Mouse (Mus musculus): ENCODE data around the gene E2f6.

E2f6 gene

DNA sequence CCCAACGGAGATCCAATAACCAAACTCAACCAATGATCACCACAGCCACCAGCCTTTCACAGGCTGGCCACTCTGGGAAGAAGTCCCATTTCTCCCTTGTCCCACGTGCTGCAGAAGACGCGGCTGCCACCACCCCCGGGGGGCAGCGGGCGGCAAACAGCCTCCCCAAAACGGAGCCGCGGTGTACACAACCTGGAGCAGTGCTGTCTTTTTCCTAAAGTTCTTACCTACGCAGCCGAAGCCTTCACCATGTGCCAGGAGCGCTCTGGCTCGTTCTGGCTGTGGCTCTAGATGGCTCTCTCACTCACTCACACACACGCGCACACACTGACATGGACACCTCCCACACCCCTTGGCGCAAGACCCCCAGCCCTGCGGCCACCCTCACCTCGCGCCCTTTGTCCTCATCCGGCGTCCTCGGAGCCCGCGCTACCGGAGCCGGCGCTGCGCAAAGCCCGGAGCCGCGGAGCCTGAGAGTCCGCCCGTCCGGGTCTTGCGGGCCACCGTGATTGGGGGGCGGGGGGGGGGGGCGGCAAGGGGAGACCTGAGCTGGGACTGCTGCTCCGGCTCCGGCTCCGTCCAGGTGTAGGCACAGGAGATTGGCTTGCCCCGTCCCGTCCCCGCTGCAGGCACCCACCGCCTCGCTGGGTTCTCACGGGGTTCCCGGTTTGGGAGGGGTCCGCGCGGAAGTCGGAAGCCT is 10.4 kb upstream of the E2f6 start, which contains the start of gene Greb1:
Gene Greb1, minus strand, starts transcription at position 628 of the 700 bp plus-strand sequence.
- no peak for DNase-seq (ENCODE audit: low read depth)

DNA sequence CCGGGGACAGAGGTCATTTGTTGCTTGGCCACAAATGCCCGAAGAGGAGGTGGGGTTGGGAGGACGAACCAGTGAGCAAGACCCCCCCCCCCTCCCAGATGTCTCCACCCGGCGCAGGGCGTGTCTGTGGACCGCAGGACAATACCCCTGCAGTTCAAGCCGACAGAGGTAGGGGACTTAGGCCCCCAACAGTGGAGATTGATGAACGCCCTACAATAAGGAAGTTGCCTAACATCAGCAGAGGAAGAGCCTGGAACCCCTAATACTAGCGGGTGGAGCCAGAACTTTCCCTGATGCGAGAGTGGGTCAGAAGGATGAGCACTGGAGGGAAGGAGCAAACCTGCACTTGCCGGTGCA is 9.8 kb upstream of the E2f6 start:
- no peak for DNase-seq (ENCODE audit: low read depth)

DNA sequence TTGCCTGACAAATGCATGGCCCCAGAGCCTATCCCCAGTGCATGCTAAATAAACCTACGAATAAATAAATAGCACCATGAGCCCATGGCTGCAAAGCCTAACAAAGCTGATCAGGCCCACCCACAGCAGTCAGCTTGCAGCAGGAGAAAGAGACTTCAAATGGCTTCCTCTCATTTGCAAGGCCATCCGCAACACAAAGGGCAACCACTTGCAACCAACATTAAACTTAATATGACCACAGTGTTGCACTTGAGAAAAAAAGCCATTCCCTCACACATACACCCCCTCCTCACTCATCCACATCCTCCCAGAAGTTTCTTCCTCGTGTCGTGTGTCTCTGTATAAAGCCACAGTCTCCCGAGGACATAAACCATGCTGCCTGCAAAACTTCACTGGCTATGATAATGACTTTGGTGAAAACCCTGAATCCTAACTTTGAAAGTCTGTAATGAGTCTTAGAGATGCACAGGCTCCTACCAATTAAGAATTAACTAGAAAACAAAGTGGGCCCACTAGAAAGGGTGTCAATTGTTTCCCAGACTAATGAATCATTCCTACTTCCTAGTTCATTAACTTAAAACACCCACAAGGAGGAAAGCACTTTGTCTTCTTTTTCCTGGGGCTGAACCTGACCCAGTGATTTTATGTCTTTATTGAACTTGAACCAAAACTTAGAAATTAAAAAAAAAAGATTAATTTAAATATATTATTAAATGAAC is 7.4 kb upstream of the E2f6 start:
- no peak for DNase-seq (ENCODE audit: low read depth)

DNA sequence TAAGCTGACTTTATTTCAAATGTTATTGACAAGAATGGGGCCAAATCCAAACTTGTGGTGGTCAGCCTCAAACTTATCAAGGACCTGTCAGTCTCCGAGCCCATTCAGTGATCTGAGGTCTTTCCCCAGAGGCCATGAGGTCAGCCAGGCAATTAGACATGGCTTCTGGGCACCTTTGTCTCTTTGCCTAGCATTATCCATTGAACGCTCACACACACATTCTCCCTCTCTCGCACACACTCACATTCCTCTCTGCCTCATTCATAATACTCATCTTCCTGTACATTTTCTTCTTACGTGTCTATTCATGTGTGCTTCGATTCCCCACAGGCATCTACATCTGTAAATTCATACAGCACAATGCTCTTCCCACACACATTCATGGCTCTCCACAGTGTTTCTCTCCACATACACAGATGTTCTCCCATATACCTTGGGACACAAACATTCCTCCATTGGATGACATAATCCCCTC is 6.8 kb upstream of the E2f6 start:
- no peak for DNase-seq (ENCODE audit: low read depth)

DNA sequence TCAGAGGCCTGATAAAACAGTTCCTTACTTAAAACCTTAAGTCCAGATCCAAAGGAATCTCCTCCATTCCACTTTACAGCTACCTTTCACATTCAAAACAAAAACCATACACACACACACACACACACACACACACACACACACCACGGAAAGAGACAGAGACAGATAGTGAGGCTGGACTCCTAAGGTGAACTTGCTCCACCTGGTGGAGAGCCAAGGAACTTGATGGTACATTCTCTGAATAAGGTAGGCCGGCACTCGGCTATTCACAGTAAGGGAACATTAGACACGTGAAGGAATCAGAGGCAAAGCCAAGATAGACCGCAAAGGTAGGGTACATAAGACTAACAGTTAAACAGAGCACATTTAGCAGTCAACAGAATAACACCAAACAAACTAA is 5.3 kb upstream of the E2f6 start:
- DNase-seq (ENCODE audit: low read depth): peak; percentile 87

DNA sequence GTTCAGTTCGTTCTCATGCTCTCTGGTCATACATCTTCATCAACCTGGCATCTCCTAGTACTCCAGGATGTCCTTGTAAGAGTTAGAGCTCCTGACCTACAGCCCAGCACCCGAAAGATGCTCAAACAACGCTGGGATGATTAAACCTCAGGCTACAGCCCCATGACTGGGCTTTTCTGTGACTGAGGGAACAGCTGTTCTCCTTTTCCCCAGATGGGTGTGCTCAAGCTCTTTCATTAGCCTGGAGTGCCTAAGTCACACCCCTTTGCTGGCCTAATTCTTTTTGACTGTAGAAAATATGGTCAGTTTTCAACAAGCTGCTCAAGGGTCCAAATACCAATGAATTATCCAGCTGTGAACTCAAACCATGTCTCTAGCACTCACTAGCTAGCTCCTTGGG is 2.7 kb upstream of the E2f6 start:
- DNase-seq (ENCODE audit: low read depth): peak; percentile 49

DNA sequence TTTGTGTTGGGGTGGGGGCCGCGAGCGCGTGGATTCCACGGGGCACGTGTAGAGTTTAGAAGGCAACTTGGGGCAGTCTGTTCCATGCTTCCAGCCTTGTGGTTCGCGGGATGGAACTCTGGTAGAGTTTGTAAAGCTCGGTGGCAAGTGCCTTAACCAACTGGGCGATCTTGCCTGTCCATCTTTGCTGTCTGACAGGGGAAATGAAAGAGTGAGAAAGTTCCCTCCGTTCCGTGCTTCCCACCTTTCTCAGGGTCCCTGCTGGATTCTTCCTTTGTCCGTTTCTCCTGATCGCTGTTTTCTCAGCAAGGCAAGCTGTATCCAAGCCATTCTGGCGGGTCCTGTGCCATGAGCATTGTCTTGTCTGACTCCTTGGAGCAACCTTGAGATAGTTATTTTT is 714 bp downstream of the E2f6 start:
- no peak for DNase-seq (ENCODE audit: low read depth)

DNA sequence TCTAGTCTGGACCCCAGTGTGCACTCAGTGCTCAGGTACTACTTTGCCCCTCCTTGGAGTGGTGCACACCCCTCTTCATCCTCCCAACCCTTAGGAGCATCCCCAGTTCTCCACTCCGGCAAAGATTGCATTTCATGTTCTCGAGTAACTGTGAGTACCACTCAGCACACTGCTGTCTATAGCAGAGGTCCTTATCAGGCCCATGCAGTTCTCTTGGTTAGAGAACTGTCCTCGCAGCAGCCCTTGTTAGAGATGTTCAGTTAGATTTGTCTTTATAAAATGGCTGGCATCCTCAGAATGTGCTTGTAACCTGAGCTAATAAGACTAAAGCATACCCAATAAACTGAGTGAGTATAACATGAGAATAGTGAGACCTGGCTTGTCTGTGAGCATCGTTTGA is 6.4 kb downstream of the E2f6 start:
- no peak for DNase-seq (ENCODE audit: low read depth)

DNA sequence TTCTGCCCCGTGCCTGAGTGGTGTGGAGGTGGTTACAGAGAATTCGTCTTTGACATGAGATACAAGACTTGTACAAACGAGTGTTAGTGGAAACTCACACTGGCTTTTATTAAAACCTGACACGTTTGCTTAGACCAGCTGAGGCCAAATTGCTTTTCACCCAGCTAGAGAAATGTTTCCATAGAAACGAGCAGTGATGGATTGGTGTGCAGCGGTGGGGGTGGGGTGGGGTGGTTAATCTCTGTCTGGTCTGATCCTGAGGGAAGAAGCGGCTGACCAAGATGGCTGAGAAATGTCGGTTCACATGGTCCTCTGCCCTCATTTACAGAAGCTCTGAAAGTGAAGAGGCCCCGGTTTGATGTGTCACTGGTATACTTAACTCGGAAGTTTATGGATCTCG is 7.8 kb downstream of the E2f6 start:
- DNase-seq (ENCODE audit: low read depth): no peak

DNA sequence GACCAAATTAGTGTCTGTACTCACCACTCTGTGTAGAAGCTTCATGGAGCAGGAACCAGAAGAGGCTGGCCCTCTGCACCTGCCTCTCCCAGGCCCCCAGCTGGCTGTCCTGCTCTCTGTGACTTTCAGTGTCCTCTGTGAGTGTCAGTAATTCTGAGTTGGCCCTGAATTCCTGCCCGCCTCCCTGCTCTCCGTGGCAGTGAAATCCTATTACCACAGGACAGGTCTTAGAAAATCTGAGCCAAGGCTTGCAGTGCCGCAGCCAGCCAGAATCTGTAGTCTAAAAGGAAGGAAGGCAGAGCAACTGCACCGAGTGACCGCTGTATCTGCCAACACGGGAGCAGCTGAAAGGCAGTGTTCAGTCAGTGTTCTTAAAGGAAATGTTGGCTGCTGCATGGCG is 10.0 kb downstream of the E2f6 start:
- DNase-seq (ENCODE audit: low read depth): no peak

DNA sequence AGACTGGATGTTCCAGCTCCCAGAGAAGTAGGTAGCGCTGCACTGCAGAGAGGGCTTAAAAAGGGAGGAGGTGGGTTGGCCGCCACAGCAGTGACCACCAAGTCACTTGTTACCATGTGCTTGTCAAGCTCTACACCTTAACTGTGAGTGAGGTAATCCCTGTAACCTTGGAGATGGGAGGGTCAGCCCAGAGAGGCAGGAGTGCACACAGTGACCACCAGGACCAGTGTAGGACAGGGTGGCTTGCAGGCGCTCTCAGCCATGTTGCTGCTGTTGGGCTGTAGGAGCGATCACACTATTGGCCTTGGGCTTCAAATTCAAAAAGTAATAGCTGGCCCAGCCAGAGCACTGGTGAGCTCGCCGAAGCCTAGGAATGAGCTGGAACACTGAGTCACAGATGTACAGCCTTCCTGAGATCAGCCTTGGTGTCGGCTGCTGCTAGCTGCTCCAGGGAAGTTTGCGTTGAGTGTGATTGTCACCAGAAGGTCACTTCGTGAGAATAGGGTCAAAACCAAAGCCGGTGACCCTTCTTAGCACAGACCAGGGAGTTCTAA is 11.5 kb downstream of the E2f6 start:
- no peak for DNase-seq (ENCODE audit: low read depth)

DNA sequence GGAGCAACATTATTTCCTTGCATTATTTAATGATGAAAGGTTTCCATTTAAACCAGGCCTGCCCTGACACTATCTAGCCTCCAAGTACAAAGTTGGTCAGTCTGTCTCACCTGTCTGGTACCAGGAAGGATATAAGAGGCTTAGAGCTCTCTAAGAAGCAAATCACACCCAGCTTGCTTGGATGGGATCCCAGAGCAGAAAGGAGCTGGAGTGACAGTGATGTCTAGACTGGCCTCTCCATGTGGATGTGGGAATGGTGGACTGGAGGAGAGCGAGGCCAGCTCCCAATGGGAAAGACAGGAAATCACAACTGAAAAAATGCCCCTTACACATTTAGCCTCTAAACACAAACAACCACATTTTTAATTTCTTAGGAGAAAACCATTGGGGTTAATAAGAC is 12.9 kb downstream of the E2f6 start:
- no peak for DNase-seq (ENCODE audit: low read depth)

DNA sequence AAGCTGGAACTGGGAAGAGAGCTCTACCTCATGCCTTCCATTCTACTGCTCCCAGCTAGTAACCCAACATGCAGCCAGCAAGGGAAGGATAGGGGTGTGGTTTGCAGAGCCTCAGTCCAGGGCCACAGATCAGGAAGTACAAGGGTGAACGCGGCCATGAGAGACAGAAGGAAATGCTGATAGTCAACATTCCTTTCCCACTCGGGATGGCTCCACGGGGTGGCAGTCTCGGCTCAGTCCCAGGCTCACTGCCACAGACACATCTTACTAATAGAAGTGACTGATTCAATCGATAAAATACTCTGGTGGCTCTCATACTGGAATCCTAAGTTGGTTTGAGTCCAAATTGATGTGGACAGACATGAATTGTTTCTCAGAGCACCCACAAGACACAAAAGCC is 17.7 kb downstream of the E2f6 start:
- DNase-seq (ENCODE audit: low read depth): no peak

DNA sequence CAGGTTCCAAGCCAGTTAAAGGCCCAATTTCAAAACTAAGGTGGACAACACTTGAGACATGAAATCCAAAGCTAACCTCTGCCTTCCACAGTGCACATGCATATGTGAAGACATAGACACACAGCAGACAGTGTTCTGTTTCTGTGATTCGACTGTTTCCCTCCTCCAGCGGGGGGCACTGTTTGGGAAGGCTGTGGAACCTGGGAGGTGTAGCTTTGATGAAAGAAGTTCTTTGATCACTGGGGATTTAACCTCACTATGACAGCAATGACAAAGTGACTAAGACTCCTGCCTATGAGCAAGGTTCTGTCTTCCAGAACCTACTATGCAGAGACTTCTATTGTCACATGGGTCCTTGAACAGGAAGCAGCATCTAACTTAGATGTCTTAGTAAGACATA is 19.0 kb downstream of the E2f6 start:
- no peak for DNase-seq (ENCODE audit: low read depth)

DNA sequence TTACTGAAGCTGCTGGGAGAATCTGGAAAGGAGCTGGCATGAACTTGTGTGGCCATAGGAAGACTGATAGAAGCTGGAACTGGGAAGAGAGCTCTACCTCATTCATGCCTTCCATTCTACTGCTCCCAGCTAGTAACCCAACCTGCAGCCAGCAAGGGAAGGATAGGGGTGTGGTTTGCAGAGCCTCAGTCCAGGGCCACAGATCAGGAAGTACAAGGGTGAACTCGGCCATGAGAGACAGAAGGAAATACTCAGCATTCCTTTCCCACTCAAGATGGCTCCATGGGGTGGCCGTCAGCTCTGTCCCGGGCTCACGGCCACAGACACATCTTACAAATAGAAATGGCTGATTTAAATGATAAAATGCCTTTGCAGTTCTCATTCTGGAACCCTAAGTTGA is 20.3 kb downstream of the E2f6 start:
- DNase-seq (ENCODE audit: low read depth): no peak

DNA sequence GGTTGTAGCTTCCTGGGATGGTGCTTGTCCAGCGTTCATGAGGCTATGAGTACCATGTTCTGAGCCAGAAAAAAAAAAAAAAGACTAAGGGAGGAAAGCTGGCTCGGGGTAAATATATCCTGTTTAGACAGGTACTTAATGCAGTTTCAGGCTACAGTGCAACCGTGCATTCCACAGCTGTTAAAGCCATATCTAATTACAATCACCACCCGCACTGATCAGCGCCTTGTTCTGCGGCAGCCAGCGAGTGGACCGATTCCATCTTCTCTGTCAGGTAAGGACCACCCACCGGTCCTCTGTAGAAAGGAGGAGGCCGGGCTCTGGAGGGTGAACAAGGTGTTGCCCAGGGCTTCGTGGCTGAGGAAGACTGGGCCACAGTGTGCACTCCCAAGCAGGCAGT is 23.9 kb downstream of the E2f6 start:
- no peak for DNase-seq (ENCODE audit: low read depth)

DNA sequence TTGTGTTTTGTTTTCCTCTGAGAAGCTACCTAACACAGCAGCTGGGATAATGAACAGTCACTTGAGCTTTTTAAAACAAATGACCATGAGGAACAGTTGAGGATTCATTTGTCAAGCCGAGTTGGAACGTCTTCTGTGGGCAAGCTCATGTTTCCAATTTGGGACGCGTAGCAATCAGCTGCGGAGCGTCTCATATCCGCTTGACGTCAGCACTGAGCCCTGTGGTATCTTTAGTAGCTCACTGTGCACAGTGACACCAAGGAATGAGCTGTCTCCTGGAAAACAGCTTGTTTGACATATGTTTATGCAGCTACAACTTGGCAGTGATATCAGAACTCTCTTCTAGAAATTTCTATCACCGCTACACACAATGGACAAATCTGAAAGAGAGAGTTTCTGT is 25.4 kb downstream of the E2f6 start:
- no peak for DNase-seq (ENCODE audit: low read depth)

DNA sequence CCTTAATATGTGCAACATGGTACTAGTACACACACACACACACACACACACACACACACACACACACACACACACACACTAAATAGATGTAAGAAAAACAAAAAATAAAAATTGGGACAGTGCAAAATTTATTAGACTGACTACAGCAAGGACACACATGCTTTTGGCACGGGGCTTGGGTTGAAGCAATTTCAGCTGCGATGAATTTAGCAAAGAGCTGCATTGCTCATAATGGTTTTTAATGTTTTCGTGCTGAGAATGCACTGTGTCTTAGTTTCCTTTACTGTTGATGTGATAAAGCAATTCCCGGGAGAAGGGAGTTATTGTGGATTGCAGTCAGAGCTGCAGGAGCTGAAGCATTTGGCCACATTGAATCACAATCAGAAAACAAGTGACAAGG is 27.0 kb downstream of the E2f6 start:
- DNase-seq (ENCODE audit: low read depth): no peak

DNA sequence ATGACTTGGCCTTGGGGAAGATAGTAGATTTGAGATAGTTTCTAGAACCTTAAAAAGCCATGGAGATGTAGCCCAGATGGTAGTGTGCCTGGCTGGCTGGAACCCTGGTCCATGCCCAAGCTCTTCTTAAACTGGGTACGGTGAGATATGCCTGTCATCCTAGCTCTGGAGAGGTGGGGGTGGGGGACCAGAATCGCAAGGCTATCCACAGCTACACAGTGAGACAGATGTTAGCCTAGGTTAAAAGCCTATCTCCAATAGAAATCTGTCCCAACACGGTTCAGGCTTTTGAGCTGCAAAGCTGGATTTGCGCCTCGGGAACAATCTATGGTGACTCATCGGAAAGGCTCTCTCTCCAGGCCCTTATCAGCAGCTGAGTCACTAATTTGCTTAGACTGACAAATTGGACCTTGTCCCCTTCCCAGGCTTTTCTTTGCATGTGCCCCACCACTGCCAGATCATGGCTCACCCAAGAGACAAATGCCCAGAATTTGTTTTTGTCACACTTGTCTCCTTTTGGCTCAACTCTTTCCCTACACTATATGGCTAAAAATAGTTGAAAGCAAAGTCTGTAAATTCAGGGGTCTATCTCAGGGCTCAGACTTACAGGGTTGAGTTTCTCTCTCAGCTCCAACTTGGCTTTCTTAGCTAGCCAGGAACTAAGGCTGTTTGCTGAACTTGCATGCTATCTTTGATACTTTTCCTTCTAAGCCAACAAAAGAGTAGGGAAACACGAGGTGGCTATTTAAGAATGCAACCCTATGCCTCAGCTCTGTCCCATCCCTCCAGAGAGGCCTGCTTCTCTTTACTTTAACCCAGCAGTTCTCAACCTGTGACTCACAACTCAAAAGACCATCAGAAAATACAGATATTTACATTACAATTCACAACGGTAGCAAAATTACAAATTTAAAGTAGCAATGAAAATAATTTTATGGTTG is 30.3 kb downstream of the E2f6 start:
- no peak for DNase-seq (ENCODE audit: low read depth)

DNA sequence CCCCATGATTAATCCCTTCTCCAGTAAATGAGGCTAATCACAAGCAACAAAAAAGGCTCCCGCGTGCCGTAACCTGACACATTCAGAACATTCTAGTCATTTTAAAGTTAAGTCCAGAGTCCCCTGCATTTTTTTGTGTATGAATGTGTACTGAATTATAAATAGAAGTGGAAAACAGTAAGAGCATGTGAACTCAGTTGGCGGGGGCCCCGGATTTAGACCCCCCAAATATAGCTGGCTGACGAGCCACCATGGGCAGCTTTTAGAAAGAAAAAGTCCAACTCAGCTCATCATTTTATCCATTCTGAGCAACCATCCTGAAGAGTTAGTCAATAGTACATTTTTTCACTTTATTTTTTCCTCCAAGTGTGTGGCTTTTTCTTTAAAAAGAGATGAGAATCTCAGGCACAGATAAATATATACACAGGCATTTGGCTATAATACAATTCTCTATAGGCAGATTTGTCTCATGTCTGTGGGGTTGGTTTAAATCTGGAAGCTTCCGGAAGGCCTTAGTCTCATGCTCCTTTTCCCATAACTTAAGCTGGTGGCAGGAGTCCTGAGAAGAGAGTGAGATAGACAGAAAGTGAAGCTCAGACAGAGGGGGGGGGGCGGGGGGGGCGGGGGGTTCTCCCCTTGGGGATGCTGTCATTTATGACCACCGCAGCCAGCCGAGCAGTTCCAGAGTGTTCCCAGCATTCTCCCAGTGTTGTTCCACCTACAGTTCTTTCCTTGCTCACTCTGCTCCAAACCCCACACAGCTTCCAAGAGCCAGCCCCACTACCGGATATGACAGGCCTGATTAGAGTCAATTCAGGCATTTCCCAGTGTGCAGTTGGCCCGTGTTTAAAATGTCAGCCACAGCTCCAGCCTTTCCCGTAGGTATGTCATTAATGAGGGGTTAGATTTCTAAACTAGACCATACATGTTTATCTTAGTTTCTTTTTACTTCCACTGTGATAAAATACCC is 34.1 kb downstream of the E2f6 start:
- DNase-seq (ENCODE audit: low read depth): no peak

DNA sequence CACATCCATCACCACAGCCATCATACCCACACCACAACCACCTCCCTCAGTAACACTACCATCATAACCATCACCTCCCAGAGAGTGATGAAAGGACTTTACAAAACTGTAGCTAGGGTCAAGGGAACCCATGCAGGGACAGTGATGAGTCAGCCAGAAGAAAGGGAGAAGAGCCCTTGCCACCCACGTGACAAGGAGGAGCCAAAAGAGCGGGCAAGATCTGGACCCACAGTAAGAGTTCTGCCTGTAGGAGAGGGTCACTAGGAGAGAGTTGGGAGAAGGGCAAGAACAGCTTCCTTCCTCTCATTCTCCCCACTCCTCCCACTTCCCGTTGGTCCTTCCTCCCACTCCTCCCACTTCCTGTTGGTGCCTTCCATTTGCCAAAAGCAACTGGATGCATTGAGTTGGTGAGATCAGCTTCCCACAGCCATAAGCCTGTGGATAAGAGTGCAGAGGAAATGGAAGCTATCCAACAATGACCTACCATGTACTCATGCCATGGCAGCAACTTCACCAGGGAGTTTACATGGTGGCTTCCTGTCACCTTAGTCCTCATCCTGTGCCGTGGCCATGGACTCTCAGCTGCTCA is 36.5 kb downstream of the E2f6 start:
- DNase-seq (ENCODE audit: low read depth): no peak

All from induced T-regulatory cell, adult 2 months (primary cell).